Mouse (Mus musculus) kidney, adult 11 months (tissue): ENCODE results near the gene Tm9sf4.

Source experiments
- DNase-seq: peaks from one replicate; pipeline ENCODE4 v3.0.0; 2022

Gene Tm9sf4

GRCm38 (mm10) chr2:153218516-153218915 is 57.4 kb downstream of the Tm9sf4 start:
- DNase-seq, result no peak

- no peak for DNase-seq
These were observed 60.5 kb downstream of the Tm9sf4 start for GRCm38 (mm10) chr2:153221620-153222019.

- no peak for DNase-seq
These were observed 61.0 kb downstream of the Tm9sf4 start for GRCm38 (mm10) chr2:153222130-153222529.

DNA sequence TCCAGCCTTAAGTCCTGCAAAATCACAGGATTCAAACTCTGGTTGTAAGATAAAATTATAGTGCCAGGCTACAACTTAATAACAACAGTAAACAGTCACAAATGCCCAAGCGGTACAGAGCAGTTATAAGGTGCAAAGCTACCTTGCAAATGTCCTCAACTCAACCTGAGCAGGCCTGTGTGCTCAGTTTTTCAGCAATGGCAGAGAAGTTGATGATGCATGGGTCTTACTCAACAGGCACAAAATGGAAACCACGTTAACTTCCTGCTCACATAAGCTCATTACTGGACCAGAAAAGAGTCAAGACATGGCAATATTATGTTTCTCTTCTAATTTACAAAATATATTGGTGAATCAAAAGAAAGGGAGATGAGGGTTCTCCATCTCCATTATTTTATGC is 61.5 kb downstream of the Tm9sf4 start:
- no peak for DNase-seq

DNA sequence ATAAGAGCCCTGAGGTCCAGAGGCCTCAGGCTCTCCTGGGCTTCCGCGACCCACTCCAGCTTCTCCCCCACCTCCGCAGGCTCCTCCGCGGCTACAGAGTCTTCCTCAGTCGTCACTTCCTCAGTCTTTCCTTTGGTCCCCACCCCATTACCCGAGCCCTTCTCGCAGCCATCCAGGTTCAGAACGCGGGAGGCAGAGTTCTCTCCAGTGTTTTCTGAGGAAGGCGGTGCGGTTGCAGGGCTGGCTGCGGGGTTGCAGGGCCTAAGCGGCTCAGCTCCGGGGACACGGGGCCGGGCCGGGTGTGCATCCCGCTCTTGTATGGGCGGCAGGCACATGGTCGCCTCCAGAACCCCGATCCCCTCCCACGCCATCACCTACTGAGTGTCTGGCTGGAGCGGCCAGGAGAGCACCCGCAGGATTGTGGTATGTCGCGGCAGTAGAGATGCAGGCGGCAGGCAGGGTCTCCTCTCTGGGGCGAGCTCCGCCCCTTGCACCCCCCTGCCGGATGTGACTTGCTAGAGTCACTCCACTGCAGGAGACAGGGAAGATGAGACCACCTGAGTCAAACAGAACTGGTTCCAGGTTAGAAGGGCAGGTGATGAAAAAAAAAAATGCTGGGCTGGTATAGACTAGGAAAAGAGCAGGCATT is 64.0 kb downstream of the Tm9sf4 start, which contains the start of gene Tspyl3:
Gene Tspyl3, minus strand, starts transcription at position 496 of the 649 bp plus-strand sequence.
- DNase-seq, result no peak

- no peak for DNase-seq
These were observed 64.5 kb downstream of the Tm9sf4 start for GRCm38 (mm10) chr2:153225595-153225953.

- DNase-seq, result no peak
These were observed 66.9 kb downstream of the Tm9sf4 start for GRCm38 (mm10) chr2:153227959-153228358.

DNA sequence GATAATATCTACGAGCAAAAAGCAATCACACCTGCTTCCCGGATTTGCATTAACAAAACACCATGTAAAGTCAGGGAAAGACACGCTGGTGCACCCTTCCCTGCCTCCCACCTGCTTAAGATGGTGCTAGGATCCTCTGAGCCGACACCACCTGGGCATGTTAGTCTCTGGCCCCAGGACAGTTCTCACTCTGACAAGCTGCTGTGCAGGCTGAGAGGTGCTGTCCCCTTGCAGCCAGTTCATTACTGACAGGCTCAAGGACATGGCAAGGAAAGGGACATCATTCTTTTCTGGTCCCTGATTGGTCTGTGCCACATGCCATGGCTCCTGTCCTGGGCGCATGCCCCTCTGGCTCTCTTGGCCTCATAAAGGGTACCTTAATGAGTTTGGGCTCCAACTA is 67.4 kb downstream of the Tm9sf4 start:
- DNase-seq, result peak; percentile 33

DNA sequence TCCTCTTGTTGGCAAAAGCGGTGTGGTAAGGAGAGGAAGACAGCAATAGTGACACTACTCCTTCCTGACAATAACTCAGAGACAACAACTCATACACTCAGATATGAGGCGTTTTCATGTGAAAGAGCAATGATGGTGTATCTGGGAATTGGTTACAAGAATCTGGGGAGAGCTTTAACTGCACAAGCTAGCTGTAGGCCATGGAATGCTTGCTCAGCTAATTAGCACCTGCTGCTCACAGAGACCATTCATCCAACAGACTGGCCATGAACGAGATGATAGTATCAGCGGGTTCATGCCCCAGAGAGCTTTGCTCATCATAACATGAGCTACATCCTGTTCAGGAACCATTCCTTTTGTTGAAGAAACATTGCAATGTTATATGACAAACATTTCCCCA is 76.1 kb downstream of the Tm9sf4 start:
- DNase-seq, result no peak

- no peak for DNase-seq
These were observed 76.8 kb downstream of the Tm9sf4 start for GRCm38 (mm10) chr2:153237891-153238290.

DNA sequence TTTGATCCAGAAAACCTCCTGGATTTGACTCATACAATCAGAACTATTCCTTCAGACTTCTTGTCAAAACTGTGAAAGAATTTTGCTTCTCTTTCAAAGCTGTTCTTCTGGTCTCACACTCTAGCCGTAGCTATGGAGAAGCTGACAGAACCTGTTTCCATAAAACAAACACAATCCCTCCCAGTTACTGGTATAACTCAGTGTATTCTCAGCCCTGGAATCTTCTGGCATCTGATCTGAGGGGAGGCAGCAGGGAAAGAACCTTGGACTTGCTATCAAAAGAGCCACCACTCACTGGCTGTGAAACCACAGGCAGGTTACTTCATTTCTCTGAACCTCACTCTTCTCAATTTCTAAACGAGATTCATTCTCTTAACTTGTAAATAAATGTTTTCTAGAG is 77.3 kb downstream of the Tm9sf4 start:
- DNase-seq, result no peak

DNA sequence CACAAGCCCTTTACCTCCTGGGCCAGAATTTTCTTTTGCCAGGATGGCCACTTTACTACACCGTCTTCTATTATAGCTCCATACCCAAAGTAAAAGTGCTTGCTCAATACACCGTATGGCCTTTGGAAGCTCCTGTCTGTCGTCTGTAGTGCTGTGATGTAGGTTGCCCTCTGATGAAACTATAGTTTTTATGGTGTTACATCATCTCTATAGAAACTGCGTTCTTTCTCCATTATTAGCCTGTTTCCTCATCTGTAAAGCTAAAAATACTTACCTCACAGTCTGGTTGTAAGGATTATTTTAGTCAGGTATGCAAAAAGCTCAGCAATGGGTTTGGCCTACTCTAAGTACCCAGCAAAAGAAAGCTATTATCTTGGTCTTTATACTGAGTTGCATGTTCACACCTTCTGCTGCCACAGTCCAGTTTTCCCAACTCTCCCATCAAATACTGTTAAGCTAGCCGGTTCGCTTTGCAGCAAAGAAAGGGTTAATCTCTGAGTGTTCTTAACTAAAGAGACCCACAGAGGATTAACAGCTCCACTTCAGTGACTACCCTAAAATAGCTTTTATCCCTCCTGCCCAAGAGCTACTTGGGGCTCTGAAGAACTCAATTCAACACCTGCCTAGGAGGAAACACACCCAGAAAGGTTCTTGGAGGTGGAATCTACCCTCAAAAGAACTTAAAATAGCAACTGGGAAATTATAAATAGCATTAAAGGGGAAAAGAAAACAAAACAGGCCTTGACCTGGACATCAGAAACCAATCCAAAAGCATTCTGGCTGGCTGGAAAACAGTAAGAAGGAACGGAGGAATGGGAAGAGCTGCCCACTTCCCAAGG is 78.1 kb downstream of the Tm9sf4 start:
- DNase-seq, result no peak

DNA sequence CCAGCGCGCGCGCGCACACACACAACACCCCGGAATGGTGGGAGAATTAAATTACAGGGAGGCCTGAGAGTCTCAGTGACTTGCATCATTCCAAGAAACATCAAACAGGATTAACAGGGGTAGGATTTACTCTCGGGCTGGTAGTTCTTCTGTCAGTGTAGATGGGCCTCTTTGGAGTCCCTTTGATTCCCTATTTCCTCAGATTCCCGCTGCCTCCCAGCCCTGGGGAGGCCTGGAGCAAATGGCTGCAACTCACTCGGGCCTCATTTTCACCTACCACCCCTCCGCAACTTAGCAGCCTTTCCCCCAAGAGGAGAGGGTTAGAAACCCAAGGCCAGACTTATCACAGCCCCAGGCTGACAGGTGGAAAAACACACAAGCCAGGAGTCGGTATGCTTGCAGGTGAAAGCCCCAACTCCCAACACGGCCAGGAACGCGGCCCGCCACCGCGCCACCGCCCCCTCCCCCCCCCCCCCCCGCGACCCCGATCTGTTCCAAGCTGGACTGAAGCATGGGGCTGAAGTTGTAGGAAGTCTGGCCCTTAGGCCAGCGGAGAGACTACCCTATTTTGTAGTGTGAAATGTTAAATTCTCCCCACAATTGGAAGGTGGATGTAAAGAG is 78.9 kb downstream of the Tm9sf4 start:
- DNase-seq, result no peak

DNA sequence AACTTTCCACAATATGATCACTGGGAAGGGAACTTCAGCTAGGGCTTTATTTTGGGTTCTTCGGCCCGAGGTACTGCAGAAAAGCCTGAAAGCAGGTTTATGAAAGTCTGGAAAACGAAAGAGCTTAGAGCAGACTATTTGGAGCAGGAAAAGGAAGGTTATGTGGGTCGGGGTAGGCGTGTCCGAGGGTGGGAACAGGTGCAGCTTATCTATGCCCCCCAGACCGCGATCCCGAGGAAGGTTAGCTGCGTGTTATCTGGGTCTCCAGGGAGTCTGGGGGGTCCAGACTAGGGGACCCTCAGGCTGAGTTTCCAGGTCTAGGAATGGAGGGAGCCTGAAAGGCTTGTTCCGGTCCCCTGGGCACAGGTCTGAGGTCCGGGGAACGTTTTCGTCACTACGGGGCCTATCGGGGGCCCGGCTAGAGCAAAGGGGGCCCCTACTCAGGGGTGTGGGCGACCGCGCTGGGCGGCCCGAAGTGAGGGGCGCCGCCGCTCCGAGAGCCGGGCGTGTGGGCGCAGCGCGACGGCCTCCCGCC is 79.7 kb downstream of the Tm9sf4 start:
- no peak for DNase-seq

GRCm38 (mm10) chr2:153241250-153242014 is 80.3 kb downstream of the Tm9sf4 start, which contains the start of the genes Plagl2 and Pofut1:
Plagl2 (minus strand) TSS chr2:153241426.
Pofut1 (plus strand) TSS chr2:153241533.
- DNase-seq, result peak; percentile 89

DNA sequence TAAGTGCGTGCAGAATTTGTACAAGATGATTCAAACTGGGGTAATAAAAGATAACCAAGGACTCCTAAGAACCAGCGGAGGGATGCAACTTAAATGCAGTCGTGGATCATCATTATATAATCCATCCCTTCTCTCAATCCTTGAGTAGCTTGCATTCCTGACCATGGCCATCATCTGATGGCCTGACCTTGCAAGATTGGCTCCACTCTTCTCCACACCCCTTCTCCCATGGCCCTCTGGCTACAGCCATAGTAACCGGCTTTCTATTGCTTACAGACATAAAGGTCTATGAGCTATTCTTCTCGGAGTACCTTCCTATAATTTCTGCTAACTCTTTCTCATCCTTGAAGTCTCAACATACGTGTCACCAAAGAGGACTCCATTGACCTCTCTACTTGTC is 81.1 kb downstream of the Tm9sf4 start:
- no peak for DNase-seq

- DNase-seq, result no peak
These were observed 88.6 kb downstream of the Tm9sf4 start for GRCm38 (mm10) chr2:153249751-153250150.

GRCm38 (mm10) chr2:153256604-153257003 is 95.5 kb downstream of the Tm9sf4 start:
- no peak for DNase-seq

- DNase-seq, result no peak
These were observed 98.1 kb downstream of the Tm9sf4 start for GRCm38 (mm10) chr2:153259030-153259863.
